Mouse (Mus musculus): ENCODE data around the gene S1pr5. TPM values are rescaled to one million over a fixed set of nuclear protein-coding genes. Genes with fewer than 3 reads are reported as not detected.

Gene S1pr5
- polyA plus RNA-seq, 2 experiments: 0.06 to 0.10 TPM

DNA sequence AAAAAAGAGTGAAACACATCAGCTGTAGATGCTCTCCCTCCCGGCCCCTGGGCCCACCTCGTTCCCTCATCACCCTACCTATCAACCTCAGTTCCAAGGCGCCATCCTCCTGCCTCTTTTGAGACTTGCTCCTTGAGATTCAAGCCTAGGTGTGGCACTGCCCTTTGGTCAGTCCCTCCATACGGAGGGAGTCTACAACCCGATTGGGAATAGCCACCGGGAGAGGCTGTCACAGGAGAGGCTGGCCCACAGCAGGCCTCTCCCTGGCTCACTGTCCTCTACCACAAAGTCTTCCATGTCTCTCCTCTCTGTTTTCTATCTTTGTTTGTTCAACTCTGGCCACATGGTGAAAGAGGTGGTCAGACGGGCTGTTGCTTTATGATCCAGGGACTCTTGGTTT lies 36.6 kb downstream of the S1pr5 start:
- WGBS (ENCODE audit: insufficient replicate concordance): 72% methylated on average over 7 of the region's 7 CpGs
- H3K27me3 ChIP-seq (ENCODE audit: control insufficient read depth, insufficient read depth, low read length): no peaks in the 10 kb centered on the region
- H3K4me2 ChIP-seq (ENCODE audit: low read depth): no peak overlapping the region
- H3K4me3 ChIP-seq (ENCODE audit: insufficient read depth in 1 of 2, low read depth in 2 of 2, low read length in 2 of 2): no peak overlapping the region
- no peaks in the 10 kb centered on the region for H3K36me3 ChIP-seq (replicated peaks; ENCODE audit: control insufficient read depth, insufficient read depth, low read depth)
- H3K9ac ChIP-seq (replicated peaks): no peak overlapping the region
- H3K27ac ChIP-seq: no peak overlapping the region
- no peak for TF ChIP-seq EP300 (IDR thresholded peaks at IDR 0.05; ENCODE audit: low read depth)
- TF ChIP-seq CTCF (IDR thresholded peaks at IDR 0.05; ENCODE audit: low read depth): no peak
- no peaks in the 10 kb centered on the region for H3K9me3 ChIP-seq (ENCODE audit: control insufficient read depth, low read length)
- ATAC-seq (ENCODE audit: insufficient read depth): no peak
- no peak for DNase-seq (ENCODE audit: low read depth in 3 of 3, low spot score in 3 of 3)
- no peaks in the 10 kb centered on the region; a peak in 1 of 4 replicates for H3K4me1 ChIP-seq (replicated peaks; ENCODE audit: control insufficient read depth in 2 of 2, insufficient read depth in 2 of 2, low read length in 1 of 2)

DNA sequence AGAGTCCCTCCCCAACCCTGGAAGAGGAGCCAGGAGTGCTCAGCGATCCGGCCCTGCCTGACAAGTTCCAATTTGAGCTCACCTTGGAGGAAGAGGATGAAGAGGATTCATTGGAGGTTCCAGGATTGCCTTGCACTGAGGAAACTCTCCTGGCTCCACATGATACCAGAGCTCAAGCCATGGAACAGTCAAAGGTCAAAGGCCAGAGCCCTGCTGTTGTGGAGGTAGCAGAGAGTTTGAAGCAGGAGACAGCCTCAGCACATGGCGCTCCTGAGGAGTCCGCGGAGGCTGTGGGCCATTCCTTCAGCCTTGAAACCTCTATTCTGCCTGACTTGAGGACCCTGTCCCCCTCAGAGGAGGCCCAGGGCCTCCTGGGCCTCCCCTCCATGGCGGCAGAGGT lies 37.4 kb downstream of the S1pr5 start:
- Histone ChIP-seq H3K4me2 (ENCODE audit: low read depth) (no peak overlapping the region), H3K36me3 (replicated peaks; ENCODE audit: control insufficient read depth, insufficient read depth, low read depth) (no peaks in the 10 kb centered on the region), H3K4me3 (ENCODE audit: insufficient read depth in 1 of 2, low read depth in 2 of 2, low read length in 2 of 2) (no peak overlapping the region), H3K4me1 (replicated peaks; ENCODE audit: control insufficient read depth in 2 of 2, insufficient read depth in 2 of 2, low read length in 1 of 2) (no peaks in the 10 kb centered on the region; a peak in 1 of 4 replicates), H3K9me3 (ENCODE audit: control insufficient read depth, low read length) (no peaks in the 10 kb centered on the region), H3K9ac (replicated peaks) (no peak overlapping the region), H3K27me3 (ENCODE audit: control insufficient read depth, insufficient read depth, low read length) (no peaks in the 10 kb centered on the region), H3K27ac (no peak overlapping the region)
- DNase-seq (ENCODE audit: low read depth in 3 of 3, low spot score in 3 of 3) (no peak), ATAC-seq (ENCODE audit: insufficient read depth) (no peak)
- 74% methylated on average over 6 of the region's 6 CpGs for WGBS (ENCODE audit: insufficient replicate concordance)
- TF ChIP-seq CTCF (IDR thresholded peaks at IDR 0.05; ENCODE audit: low read depth) (no peak), EP300 (IDR thresholded peaks at IDR 0.05; ENCODE audit: low read depth) (no peak)

DNA sequence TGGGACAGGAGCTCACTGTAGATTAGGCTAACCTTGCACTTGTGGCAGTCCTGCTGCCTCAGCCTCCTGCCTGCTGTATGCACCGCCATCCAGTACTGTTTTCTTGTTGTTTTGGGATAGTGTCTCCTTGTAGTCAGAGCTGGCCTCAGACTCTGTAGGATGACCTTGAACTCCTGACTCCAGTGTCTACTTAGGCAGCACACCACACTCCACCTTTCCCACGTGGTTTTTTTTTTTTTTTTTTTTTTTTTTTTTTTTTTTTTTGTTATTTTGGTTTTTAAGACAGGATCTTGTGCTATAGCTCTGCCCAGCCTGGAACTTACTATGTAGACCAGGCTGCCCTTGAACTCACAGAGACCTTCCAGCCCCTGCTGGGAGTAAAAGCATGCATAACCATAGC lies 39.6 kb downstream of the S1pr5 start:
- Histone ChIP-seq H3K36me3 (replicated peaks; ENCODE audit: control insufficient read depth, insufficient read depth, low read depth) (no peaks in the 10 kb centered on the region), H3K4me2 (ENCODE audit: low read depth) (no peak overlapping the region), H3K9me3 (ENCODE audit: control insufficient read depth, low read length) (no peaks in the 10 kb centered on the region), H3K27me3 (ENCODE audit: control insufficient read depth, insufficient read depth, low read length) (no peaks in the 10 kb centered on the region), H3K27ac (no peak overlapping the region), H3K4me1 (replicated peaks; ENCODE audit: control insufficient read depth in 2 of 2, insufficient read depth in 2 of 2, low read length in 1 of 2) (peaks cover 5 to 8% of the 10 kb centered on the region in 2 experiments), H3K9ac (replicated peaks) (no peak overlapping the region), H3K4me3 (ENCODE audit: insufficient read depth in 1 of 2, low read depth in 2 of 2, low read length in 2 of 2) (no peak overlapping the region)
- TF ChIP-seq CTCF (IDR thresholded peaks at IDR 0.05; ENCODE audit: low read depth): no peak
- TF ChIP-seq EP300 (IDR thresholded peaks at IDR 0.05; ENCODE audit: low read depth): no peak
- WGBS (ENCODE audit: insufficient replicate concordance): 58% methylated on average over 2 of the region's 2 CpGs
- ATAC-seq (ENCODE audit: insufficient read depth) (no peak), DNase-seq (ENCODE audit: low read depth in 3 of 3, low spot score in 3 of 3) (no peak)

DNA sequence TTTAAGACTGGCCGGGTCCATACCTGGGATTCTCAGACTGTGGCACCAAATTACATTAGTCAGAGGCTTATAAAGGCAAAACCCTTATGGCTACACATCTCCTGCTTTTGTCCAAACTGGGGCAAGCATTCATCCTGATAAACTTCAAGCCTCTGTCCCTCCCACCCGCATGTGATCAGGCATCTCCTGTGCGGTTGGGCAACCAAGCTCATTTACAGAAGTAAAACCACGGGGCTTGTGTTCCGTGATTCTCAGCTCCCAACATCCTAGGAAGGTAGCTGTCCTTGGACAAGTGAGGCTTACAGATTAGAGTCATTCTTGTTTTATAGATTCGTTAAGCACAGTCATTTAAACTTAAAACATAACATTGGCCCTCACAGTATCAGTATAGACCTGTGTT lies 41.4 kb downstream of the S1pr5 start:
- 67% methylated on average over 6 of the region's 6 CpGs for WGBS (ENCODE audit: insufficient replicate concordance)
- Histone ChIP-seq H3K36me3 (replicated peaks; ENCODE audit: control insufficient read depth, insufficient read depth, low read depth) (no peaks in the 10 kb centered on the region), H3K9ac (replicated peaks) (no peak overlapping the region), H3K9me3 (ENCODE audit: control insufficient read depth, low read length) (no peaks in the 10 kb centered on the region), H3K27ac (no peak overlapping the region), H3K4me3 (ENCODE audit: insufficient read depth in 1 of 2, low read depth in 2 of 2, low read length in 2 of 2) (no peak overlapping the region), H3K4me1 (replicated peaks; ENCODE audit: control insufficient read depth in 2 of 2, insufficient read depth in 2 of 2, low read length in 1 of 2) (peaks cover 5 to 8% of the 10 kb centered on the region in 2 experiments), H3K27me3 (ENCODE audit: control insufficient read depth, insufficient read depth, low read length) (no peaks in the 10 kb centered on the region), H3K4me2 (ENCODE audit: low read depth) (no peak overlapping the region)
- no peak for DNase-seq (ENCODE audit: low read depth in 3 of 3, low spot score in 3 of 3)
- TF ChIP-seq CTCF (IDR thresholded peaks at IDR 0.05; ENCODE audit: low read depth) (no peak), EP300 (IDR thresholded peaks at IDR 0.05; ENCODE audit: low read depth) (no peak)
- ATAC-seq (ENCODE audit: insufficient read depth): no peak

DNA sequence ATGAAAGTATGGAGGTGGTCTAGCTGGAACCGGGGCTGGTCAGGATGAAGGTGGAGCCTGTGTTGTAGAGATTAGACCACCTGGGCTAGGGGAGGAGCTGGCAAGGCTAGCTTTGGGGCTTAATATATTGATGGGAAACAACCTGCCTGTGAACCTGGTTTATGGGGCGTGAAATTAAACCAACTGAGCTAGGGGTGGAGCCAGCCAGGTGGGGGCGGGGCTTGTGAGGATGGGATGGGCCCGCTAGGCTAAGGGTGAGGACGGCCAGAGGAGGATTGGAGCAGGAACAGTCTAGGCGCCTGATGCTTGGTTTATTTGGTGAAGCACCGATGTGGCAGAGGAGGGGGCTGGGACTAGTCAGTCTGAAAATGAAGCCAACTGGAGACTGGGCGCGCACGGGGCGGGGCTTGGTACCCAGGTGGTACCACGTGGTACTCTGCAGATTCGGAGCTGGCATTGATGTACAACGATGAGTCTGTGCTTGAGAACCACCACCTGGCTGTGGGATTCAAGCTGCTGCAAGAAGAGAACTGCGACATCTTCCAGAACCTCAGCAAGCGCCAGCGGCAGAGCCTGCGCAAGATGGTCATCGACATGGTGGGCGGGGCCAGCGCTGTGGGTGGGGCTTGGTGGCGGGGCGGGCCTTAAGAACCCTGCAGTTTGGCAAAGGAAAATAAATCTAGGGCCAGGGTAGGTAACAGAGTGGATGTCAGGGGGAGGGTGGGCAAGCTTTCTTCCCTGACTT lies 43.5 kb downstream of the S1pr5 start:
- H3K4me2 ChIP-seq (ENCODE audit: low read depth): peak overlapping the region; percentile 17
- TF ChIP-seq CTCF (IDR thresholded peaks at IDR 0.05; ENCODE audit: low read depth) (no peak), EP300 (IDR thresholded peaks at IDR 0.05; ENCODE audit: low read depth) (no peak)
- ATAC-seq (ENCODE audit: insufficient read depth) (no peak), DNase-seq (ENCODE audit: low read depth in 3 of 3, low spot score in 3 of 3) (no peak)
- H3K27me3 ChIP-seq (ENCODE audit: control insufficient read depth, insufficient read depth, low read length): no peaks in the 10 kb centered on the region
- no peaks in the 10 kb centered on the region for H3K9me3 ChIP-seq (ENCODE audit: control insufficient read depth, low read length)
- H3K4me3 ChIP-seq (ENCODE audit: insufficient read depth in 1 of 2, low read depth in 2 of 2, low read length in 2 of 2): peak overlapping the region in 1 of 2 experiments; percentile 26; a peak in 2 of 4 replicates
- H3K4me1 ChIP-seq (replicated peaks; ENCODE audit: control insufficient read depth in 2 of 2, insufficient read depth in 2 of 2, low read length in 1 of 2): peaks cover 5 to 8% of the 10 kb centered on the region in 2 experiments
- H3K27ac ChIP-seq: no peak overlapping the region
- no peaks in the 10 kb centered on the region for H3K36me3 ChIP-seq (replicated peaks; ENCODE audit: control insufficient read depth, insufficient read depth, low read depth)
- H3K9ac ChIP-seq (replicated peaks): no peak overlapping the region
- WGBS (ENCODE audit: insufficient replicate concordance): 51% methylated on average over 23 of the region's 23 CpGs
